Mouse (Mus musculus): ENCODE data around the gene Mesp2.

Mesp2 gene

GRCm38 (mm10) chr7:79861794-79862193 is 51.3 kb downstream of the Mesp2 start:
- no peak for DNase-seq (ENCODE audit: low spot score)
